Mouse (Mus musculus): Measurements from ENCODE around the gene Casp14. TPM values are rescaled to one million over a fixed set of nuclear protein-coding genes. Genes with fewer than 3 reads are reported as not detected.
"Not testable (repeated sequence)": the region's sequence is repeated elsewhere in the genome, so short reads cannot be mapped to it uniquely, and the experiment has no call there.

Gene Casp14
- polyA plus RNA-seq, 2 experiments, result 3.2 to 8.8 TPM

DNA sequence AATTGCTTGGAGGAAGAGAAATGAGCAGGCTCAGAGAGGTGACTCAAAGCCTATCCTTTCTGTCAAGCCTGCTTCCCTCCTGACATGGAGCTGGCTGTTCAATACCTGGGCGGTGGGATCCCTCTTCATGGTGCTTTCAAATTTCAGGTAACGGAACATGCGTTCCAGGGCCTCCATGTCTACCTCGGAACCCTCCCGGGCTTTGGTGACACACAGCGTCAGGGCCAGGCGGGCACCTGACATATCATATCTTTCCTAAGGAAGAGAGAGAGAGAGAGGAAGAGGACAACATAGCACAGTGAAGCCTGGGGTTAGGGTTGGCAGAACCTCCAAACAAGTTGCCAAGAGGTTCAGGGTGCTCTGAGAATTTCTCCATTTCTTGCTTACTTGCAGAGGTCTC, 2.9 kb downstream of the Casp14 start:
- H3K4me1 ChIP-seq (ENCODE audit: control insufficient read depth, insufficient read depth, low read length), result no peaks in the 10 kb centered on the region
- TF ChIP-seq POLR2A (IDR thresholded peaks at IDR 0.05; ENCODE audit: borderline replicate concordance, extremely low read depth, insufficient read depth, insufficient read length), result no peak
- no peak for ATAC-seq (ENCODE audit: low FRiP score, low read depth)
- WGBS, result 94% methylated on average over 7 of the region's 7 CpGs
- H3K27me3 ChIP-seq (ENCODE audit: control insufficient read depth, insufficient read depth, low read length), result no peaks in the 10 kb centered on the region
- H3K36me3 ChIP-seq (ENCODE audit: control insufficient read depth, insufficient read depth, low read length), result no peaks in the 10 kb centered on the region
- H3K9ac ChIP-seq (ENCODE audit: low read depth, low read length, severe bottlenecking), result no peak overlapping the region
- no peaks in the 10 kb centered on the region for H3K9me3 ChIP-seq (ENCODE audit: control insufficient read depth, low read length)
- no peak overlapping the region for H3K27ac ChIP-seq (replicated peaks; ENCODE audit: low read depth, low read length)
- DNase-seq (ENCODE audit: low spot score), result no peak
- no peak overlapping the region for H3K4me3 ChIP-seq (replicated peaks; ENCODE audit: low read length)
- H3K4me2 ChIP-seq (replicated peaks; ENCODE audit: low read depth, low read length, severe bottlenecking), result no peak overlapping the region

DNA sequence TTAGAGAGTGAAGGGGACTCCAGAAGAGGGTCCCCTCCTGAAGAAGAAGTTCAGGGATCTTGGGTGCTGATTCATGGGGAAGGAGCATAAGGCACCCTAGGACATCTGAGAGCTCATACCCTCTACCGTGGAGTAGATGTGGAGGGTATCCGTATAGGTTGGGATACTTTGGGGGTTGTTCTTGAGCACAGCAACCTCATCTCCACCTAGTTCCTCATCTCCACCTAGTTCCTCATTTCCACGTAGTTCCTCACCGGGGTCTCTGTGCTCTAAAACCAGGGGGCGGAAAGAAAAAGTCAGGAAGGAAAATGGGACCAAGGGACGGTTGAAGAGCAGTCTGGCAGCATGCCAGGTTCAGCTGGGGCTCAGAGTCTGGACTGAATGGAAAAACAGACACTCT, 4.0 kb downstream of the Casp14 start:
- 70% methylated on average over 6 of the region's 6 CpGs for WGBS
- no peaks in the 10 kb centered on the region for H3K27me3 ChIP-seq (ENCODE audit: control insufficient read depth, insufficient read depth, low read length)
- H3K9ac ChIP-seq (ENCODE audit: low read depth, low read length, severe bottlenecking), result no peak overlapping the region
- no peak overlapping the region for H3K4me3 ChIP-seq (replicated peaks; ENCODE audit: low read length)
- H3K4me1 ChIP-seq (ENCODE audit: control insufficient read depth, insufficient read depth, low read length), result no peaks in the 10 kb centered on the region
- DNase-seq (ENCODE audit: low spot score), result no peak
- H3K27ac ChIP-seq (replicated peaks; ENCODE audit: low read depth, low read length), result no peak overlapping the region
- no peak for ATAC-seq (ENCODE audit: low FRiP score, low read depth)
- H3K36me3 ChIP-seq (ENCODE audit: control insufficient read depth, insufficient read depth, low read length), result no peaks in the 10 kb centered on the region
- TF ChIP-seq POLR2A (IDR thresholded peaks at IDR 0.05; ENCODE audit: borderline replicate concordance, extremely low read depth, insufficient read depth, insufficient read length), result no peak
- H3K4me2 ChIP-seq (replicated peaks; ENCODE audit: low read depth, low read length, severe bottlenecking), result no peak overlapping the region
- no peaks in the 10 kb centered on the region for H3K9me3 ChIP-seq (ENCODE audit: control insufficient read depth, low read length)

DNA sequence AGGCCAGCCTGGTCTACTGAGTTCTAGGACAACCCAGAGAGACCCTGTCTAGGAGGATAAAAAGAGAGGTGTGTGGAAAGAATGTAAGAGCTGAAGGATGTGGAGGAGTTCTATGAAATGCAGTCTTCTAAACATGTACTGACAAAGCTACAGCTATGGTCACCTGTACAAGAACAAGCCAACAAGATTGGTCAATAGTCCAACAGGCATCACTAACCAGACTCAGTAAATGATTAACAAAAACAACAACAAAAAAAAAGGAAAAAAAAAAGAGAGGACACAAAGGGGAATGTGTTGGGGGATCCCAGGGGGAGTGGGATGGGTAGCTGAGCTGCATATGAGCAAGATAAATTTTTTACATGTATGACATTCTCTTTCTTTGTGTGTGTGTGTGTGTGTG, 7.4 kb downstream of the Casp14 start:
- H3K9ac ChIP-seq (ENCODE audit: low read depth, low read length, severe bottlenecking), result no peak overlapping the region
- no peaks in the 10 kb centered on the region for H3K36me3 ChIP-seq (ENCODE audit: control insufficient read depth, insufficient read depth, low read length)
- TF ChIP-seq POLR2A (IDR thresholded peaks at IDR 0.05; ENCODE audit: borderline replicate concordance, extremely low read depth, insufficient read depth, insufficient read length), result no peak
- H3K4me1 ChIP-seq (ENCODE audit: control insufficient read depth, insufficient read depth, low read length), result no peaks in the 10 kb centered on the region
- no peaks in the 10 kb centered on the region for H3K27me3 ChIP-seq (ENCODE audit: control insufficient read depth, insufficient read depth, low read length)
- no peak for ATAC-seq (ENCODE audit: low FRiP score, low read depth)
- DNase-seq (ENCODE audit: low spot score), result no peak
- no peak overlapping the region for H3K4me3 ChIP-seq (replicated peaks; ENCODE audit: low read length)
- H3K4me2 ChIP-seq (replicated peaks; ENCODE audit: low read depth, low read length, severe bottlenecking), result no peak overlapping the region
- no peak overlapping the region for H3K27ac ChIP-seq (replicated peaks; ENCODE audit: low read depth, low read length)
- H3K9me3 ChIP-seq (ENCODE audit: control insufficient read depth, low read length), result no peaks in the 10 kb centered on the region

DNA sequence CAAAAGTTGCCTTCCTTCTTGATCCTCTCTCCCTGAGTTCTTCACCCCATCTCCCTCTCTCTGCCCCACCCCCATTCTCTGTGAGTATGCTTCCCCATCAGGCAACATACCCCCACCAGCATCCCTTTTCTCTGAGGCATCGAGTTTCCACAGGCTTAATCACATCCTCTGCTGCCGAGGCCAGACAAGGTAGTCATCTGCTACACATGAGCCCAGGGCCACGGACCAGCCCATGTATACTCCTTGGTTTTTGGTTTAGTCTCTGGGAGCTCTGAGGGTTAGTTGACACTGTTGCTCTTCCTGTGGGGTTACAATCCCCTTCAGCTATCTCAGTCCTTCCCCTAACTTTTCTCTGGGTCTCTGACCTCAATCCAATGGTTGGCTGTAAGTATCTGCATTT, 17.2 kb downstream of the Casp14 start:
- Histone ChIP-seq H3K9ac (ENCODE audit: low read depth, low read length, severe bottlenecking) (no peak overlapping the region), H3K36me3 (ENCODE audit: control insufficient read depth, insufficient read depth, low read length) (no peaks in the 10 kb centered on the region), H3K9me3 (ENCODE audit: control insufficient read depth, low read length) (no peaks in the 10 kb centered on the region), H3K27me3 (ENCODE audit: control insufficient read depth, insufficient read depth, low read length) (no peaks in the 10 kb centered on the region), H3K4me2 (replicated peaks; ENCODE audit: low read depth, low read length, severe bottlenecking) (no peak overlapping the region), H3K27ac (replicated peaks; ENCODE audit: low read depth, low read length) (no peak overlapping the region), H3K4me3 (replicated peaks; ENCODE audit: low read length) (no peak overlapping the region), H3K4me1 (ENCODE audit: control insufficient read depth, insufficient read depth, low read length) (no peaks in the 10 kb centered on the region)
- no peak for DNase-seq (ENCODE audit: low spot score)
- WGBS, result 30% methylated on average over 3 of the region's 3 CpGs
- TF ChIP-seq POLR2A (IDR thresholded peaks at IDR 0.05; ENCODE audit: borderline replicate concordance, extremely low read depth, insufficient read depth, insufficient read length), result no peak
- ATAC-seq (ENCODE audit: low FRiP score, low read depth), result no peak

DNA sequence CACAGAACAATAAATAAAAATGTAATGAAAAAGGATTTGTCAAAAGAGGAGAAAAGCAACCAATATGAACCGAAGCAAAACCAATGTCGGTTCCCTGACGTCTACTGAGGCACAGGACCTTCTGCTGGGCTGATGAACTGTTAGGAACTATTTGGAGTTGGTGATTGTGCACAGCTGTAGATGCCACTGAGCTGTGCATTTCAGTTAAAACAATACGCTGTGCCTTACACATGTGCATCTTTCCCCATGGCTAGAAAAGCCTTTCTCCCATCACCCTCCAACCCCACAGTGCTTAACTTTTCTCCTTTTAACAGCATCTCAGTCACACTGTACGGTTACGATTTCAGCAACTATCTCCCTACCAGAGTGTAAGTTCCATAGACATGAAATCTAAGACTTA, 28.1 kb downstream of the Casp14 start:
- H3K9ac ChIP-seq (ENCODE audit: low read depth, low read length, severe bottlenecking), result no peak overlapping the region
- ATAC-seq (ENCODE audit: low FRiP score, low read depth) (no peak), DNase-seq (ENCODE audit: low spot score) (no peak)
- H3K36me3 ChIP-seq (ENCODE audit: control insufficient read depth, insufficient read depth, low read length), result no peaks in the 10 kb centered on the region
- H3K4me3 ChIP-seq (replicated peaks; ENCODE audit: low read length), result no peak overlapping the region
- no peaks in the 10 kb centered on the region for H3K27me3 ChIP-seq (ENCODE audit: control insufficient read depth, insufficient read depth, low read length)
- 72% methylated on average over 6 of the region's 6 CpGs for WGBS
- no peaks in the 10 kb centered on the region for H3K9me3 ChIP-seq (ENCODE audit: control insufficient read depth, low read length)
- peaks cover 16% of the 10 kb centered on the region for H3K4me1 ChIP-seq (ENCODE audit: control insufficient read depth, insufficient read depth, low read length)
- no peak for TF ChIP-seq POLR2A (IDR thresholded peaks at IDR 0.05; ENCODE audit: borderline replicate concordance, extremely low read depth, insufficient read depth, insufficient read length)
- H3K27ac ChIP-seq (replicated peaks; ENCODE audit: low read depth, low read length), result no peak overlapping the region
- no peak overlapping the region for H3K4me2 ChIP-seq (replicated peaks; ENCODE audit: low read depth, low read length, severe bottlenecking)

DNA sequence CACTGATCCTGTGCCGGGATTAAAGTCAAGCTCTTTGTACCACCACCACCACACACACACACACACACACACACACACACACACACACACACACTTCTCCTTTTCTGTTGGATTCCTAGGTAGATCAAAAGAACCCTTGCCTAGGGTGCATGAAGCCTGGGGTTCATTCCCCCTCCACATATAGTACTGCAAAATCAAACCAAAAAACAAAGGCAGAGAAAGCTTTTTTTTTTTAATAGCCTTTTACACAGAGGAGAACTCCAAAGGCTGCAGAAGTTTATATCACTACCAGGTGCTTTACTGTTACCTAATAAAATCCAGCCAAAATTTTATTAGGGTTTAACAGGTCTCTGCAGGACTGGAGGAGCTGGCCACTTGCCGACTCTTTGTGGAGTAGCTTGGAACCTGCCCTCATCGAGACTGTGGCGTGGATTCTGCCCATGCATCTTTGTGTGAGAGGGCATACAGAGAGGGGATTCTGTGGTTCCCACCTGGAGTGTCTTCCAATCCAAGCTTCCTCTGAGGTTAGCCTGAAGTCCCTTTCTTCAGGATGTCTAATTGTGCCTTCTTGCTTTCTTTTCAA, 31.0 kb downstream of the Casp14 start:
- ATAC-seq (ENCODE audit: low FRiP score, low read depth), result peak; percentile 71; the same call in 1 of the 2 replicates
- no peak for TF ChIP-seq POLR2A (IDR thresholded peaks at IDR 0.05; ENCODE audit: borderline replicate concordance, extremely low read depth, insufficient read depth, insufficient read length)
- peak; percentile 45 for DNase-seq (ENCODE audit: low spot score)
- Histone ChIP-seq H3K4me1 (ENCODE audit: control insufficient read depth, insufficient read depth, low read length) (peaks cover 16% of the 10 kb centered on the region), H3K27me3 (ENCODE audit: control insufficient read depth, insufficient read depth, low read length) (no peaks in the 10 kb centered on the region), H3K27ac (replicated peaks; ENCODE audit: low read depth, low read length) (0 out of 2 replicates have a peak overlapping the region, but pooled peaks have one; percentile 52), H3K4me2 (replicated peaks; ENCODE audit: low read depth, low read length, severe bottlenecking) (no peak overlapping the region), H3K9ac (ENCODE audit: low read depth, low read length, severe bottlenecking) (no peak overlapping the region), H3K9me3 (ENCODE audit: control insufficient read depth, low read length) (no peaks in the 10 kb centered on the region), H3K36me3 (ENCODE audit: control insufficient read depth, insufficient read depth, low read length) (no peaks in the 10 kb centered on the region), H3K4me3 (replicated peaks; ENCODE audit: low read length) (no peak overlapping the region)
- WGBS, result 7% methylated on average over 4 of the region's 4 CpGs

DNA sequence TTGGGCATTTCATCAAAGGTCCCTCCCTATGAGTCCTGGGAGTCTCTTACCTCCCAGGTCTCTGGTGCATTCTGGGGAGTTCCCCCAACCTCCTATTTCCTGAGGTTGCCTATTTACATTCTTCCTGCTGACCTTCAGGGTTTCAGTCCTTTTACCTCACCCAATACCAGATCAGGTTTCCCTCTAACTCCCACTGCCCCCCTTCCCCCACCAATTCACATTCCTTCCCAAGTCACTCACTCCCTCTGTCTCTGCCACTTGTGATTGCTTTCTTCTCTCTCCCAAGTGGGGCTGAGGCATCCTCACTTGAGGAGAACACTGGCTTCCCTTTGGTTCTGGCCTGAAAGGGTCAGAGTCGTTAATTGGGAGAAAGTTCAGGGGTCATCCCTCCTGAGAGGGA, 48.0 kb downstream of the Casp14 start:
- not testable (repeated sequence) for H3K9me3 ChIP-seq (ENCODE audit: control insufficient read depth, low read length); DNase-seq (ENCODE audit: low spot score); H3K4me3 ChIP-seq (replicated peaks; ENCODE audit: low read length); H3K36me3 ChIP-seq (ENCODE audit: control insufficient read depth, insufficient read depth, low read length); H3K27ac ChIP-seq (replicated peaks; ENCODE audit: low read depth, low read length); H3K4me2 ChIP-seq (replicated peaks; ENCODE audit: low read depth, low read length, severe bottlenecking); H3K27me3 ChIP-seq (ENCODE audit: control insufficient read depth, insufficient read depth, low read length); H3K9ac ChIP-seq (ENCODE audit: low read depth, low read length, severe bottlenecking); ATAC-seq (ENCODE audit: low FRiP score, low read depth); H3K4me1 ChIP-seq (ENCODE audit: control insufficient read depth, insufficient read depth, low read length)
- 11% methylated on average over 1 of the region's 1 CpGs for WGBS

DNA sequence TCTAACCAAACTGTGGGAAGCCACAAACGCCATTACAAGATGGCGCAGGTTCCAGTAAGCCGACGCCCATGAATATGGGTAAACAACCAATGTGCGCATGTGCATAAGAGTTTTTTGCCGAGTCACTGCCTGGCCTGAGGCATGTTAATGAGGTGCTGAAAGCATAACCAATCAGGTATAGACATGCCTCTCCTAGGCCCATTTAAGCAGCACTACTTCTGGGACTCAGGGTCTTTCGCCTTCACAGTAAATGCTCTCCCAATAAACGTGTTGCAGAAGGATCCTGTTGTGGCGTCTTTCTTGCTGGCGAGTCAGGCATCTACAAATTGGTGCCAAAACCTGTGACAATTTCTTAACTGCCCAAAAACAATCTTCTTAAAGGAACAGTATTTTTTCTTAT, 51.4 kb downstream of the Casp14 start:
- DNase-seq (ENCODE audit: low spot score); H3K9ac ChIP-seq (ENCODE audit: low read depth, low read length, severe bottlenecking); H3K4me1 ChIP-seq (ENCODE audit: control insufficient read depth, insufficient read depth, low read length); ATAC-seq (ENCODE audit: low FRiP score, low read depth); H3K27me3 ChIP-seq (ENCODE audit: control insufficient read depth, insufficient read depth, low read length); H3K4me3 ChIP-seq (replicated peaks; ENCODE audit: low read length); H3K36me3 ChIP-seq (ENCODE audit: control insufficient read depth, insufficient read depth, low read length); H3K4me2 ChIP-seq (replicated peaks; ENCODE audit: low read depth, low read length, severe bottlenecking); H3K27ac ChIP-seq (replicated peaks; ENCODE audit: low read depth, low read length); H3K9me3 ChIP-seq (ENCODE audit: control insufficient read depth, low read length): not testable (repeated sequence)
- WGBS, result 89% methylated on average over 10 of the region's 10 CpGs

Data from limb, embryonic 14.5 days (tissue).